8 mouse cellular contexts compared by ENCODE assay signal in genomic region chr11:21569456-21570108, GRCm38 (mm10). TPM values are rescaled to one million over a fixed set of nuclear protein-coding genes. Genes with fewer than 3 reads are reported as not detected.
DNase-seq lines count a peak whose midpoint lies in the region; ATAC-seq and TF ChIP-seq lines count a peak whose summit lies in the region.

No protein-coding gene starts in this region.

- no peak overlapping the region for H3K9ac ChIP-seq in hindbrain, embryonic 15.5 days

- H3K27me3 ChIP-seq in hindbrain, embryonic 15.5 days, result no peaks in the 10 kb centered on the region

- H3K4me3 ChIP-seq in cortical plate, adult 2 months (ENCODE audit: insufficient read depth, low read length), result peak overlapping the region; percentile 70
- H3K4me3 ChIP-seq in hindbrain, embryonic 15.5 days, result 0 out of 2 replicates have a peak overlapping the region, but pooled peaks have one; percentile 82

- H3K9me3 ChIP-seq in hindbrain, embryonic 15.5 days, result no peaks in the 10 kb centered on the region

- no peak for TF ChIP-seq CTCF in cortical plate, adult 2 months (IDR thresholded peaks at IDR 0.05; ENCODE audit: extremely low read depth, insufficient read depth, low read length)

- TF ChIP-seq POLR2A in cortical plate, adult 2 months (IDR thresholded peaks at IDR 0.05; ENCODE audit: extremely low read depth, insufficient read depth, low read length), result no peak

- peaks cover 15% of the 10 kb centered on the region for H3K4me1 ChIP-seq in cortical plate, adult 2 months (ENCODE audit: control insufficient read depth, insufficient read depth, low read length)
- peaks cover 32% of the 10 kb centered on the region for H3K4me1 ChIP-seq in hindbrain, embryonic 15.5 days (replicated peaks)

- peaks cover 24% of the 10 kb centered on the region for H3K36me3 ChIP-seq in hindbrain, embryonic 15.5 days

- H3K4me2 ChIP-seq in hindbrain, embryonic 15.5 days, result peak overlapping the region; percentile 63

- WGBS in hindbrain, embryonic 15.5 days, result 44% methylated on average over 3 of the region's 3 CpGs

- no peak for ATAC-seq in hindbrain, embryonic 15.5 days (ENCODE audit: low FRiP score, low read depth)

- DNase-seq in frontal cortex, adult 2 months (ENCODE audit: extremely low spot score in 1 of 2, low spot score in 1 of 2), result peak; percentile 47 to 82
- no peak for DNase-seq in frontal cortex, postnatal 14 days (ENCODE audit: low spot score in 2 of 2)
- DNase-seq in MN1 (ENCODE audit: low spot score), result peak; percentile 80
- DNase-seq in left cerebral cortex, adult 18-20 months (ENCODE audit: low spot score in 2 of 2), result peak; percentile 39 to 51
- peak; percentile 58 for DNase-seq in naive thymus-derived CD4-positive, alpha-beta T cell, adult 2 months (ENCODE audit: low read depth)
- DNase-seq in urinary bladder, postnatal 4 days (ENCODE audit: low spot score in 2 of 2), result no peak

- no peak overlapping the region for H3K27ac ChIP-seq in cortical plate, adult 2 months (ENCODE audit: insufficient read depth, low read length)
- H3K27ac ChIP-seq in hindbrain, embryonic 15.5 days (replicated peaks), result peak overlapping the region; percentile 5; the same call in 1 of the 2 replicates

RNA-seq across cellular contexts. Expression of gene Wdpcp, which starts 2.5 kb away (rescaled TPM):
- 7.0 and 8.8 TPM in 2 replicates for polyA plus RNA-seq in frontal cortex, adult 2 months (2012; rRNA removed)
- 8.2 and 10.4 TPM in 2 replicates for polyA plus RNA-seq in cortical plate, adult 2 months (2012; rRNA removed)
- 10.2 and 11.0 TPM in 2 replicates for polyA plus RNA-seq in hindbrain, embryonic 15.5 days (2015; fragmentation: Nextera tagmentation; extraction: Ambion mirVana)
- 10 to 100 TPM; 13.5 to 13.9 TPM for total RNA-seq in left cerebral cortex, adult 18-20 months (2021)

RNA-seq across cellular contexts. Expression of gene Mdh1, which starts 2.6 kb away (rescaled TPM):
- polyA plus RNA-seq in frontal cortex, adult 2 months (2012; rRNA removed), result 820 and 931 TPM in 2 replicates
- 863 and 881 TPM in 2 replicates for polyA plus RNA-seq in cortical plate, adult 2 months (2012; rRNA removed)
- 575 and 623 TPM in 2 replicates for polyA plus RNA-seq in hindbrain, embryonic 15.5 days (2015; fragmentation: Nextera tagmentation; extraction: Ambion mirVana)
- 100 to 1,000 TPM; 860 to 910 TPM for total RNA-seq in left cerebral cortex, adult 18-20 months (2021)

Comparison
In these comparisons a context has a peak if more than half of its experiments do, and no peak if none do; other contexts are left out.
1. DNase-seq: peak in frontal cortex, adult 2 months (2 of 2), MN1 (single experiment), left cerebral cortex, adult 18-20 months (2 of 2) and naive thymus-derived CD4-positive, alpha-beta T cell, adult 2 months (single experiment); none in frontal cortex, postnatal 14 days (0 of 2) and urinary bladder, postnatal 4 days (0 of 2).